Mouse (Mus musculus) intestine, embryonic 15.5 days (tissue): ENCODE results near the gene Ppp2r2c. TPM values are rescaled to one million over a fixed set of nuclear protein-coding genes. Genes with fewer than 3 reads are reported as not detected.
A peak's percentile ranks its signal among the peaks of the same experiment; 100 is the strongest.

Source experiments
- ATAC-seq: fragments of 200-750 bp; cut with Nextera tagmentation; 2 replicates; pipeline ENCODE4 v1.8.0; 2017; ENCODE audit warnings: moderate TSS enrichment, moderate library complexity
- H3K27ac ChIP-seq: fragments of 300-500 bp; sonication (generic); 2 replicates; pipeline ENCODE4 v1.5.1; 2015; ENCODE audit warnings: mild to moderate bottlenecking, inconsistent platforms
- H3K27me3 ChIP-seq: fragments of 300-500 bp; sonication (generic); replicated peaks from 2 replicates; pipeline ENCODE4 v1.6.1; 2015; ENCODE audit warnings: inconsistent platforms
- H3K36me3 ChIP-seq: fragments of 300-500 bp; sonication (generic); 2 replicates; pipeline ENCODE4 v1.6.1; 2015; ENCODE audit warnings: inconsistent platforms
- H3K4me1 ChIP-seq: fragments of 300-500 bp; sonication (generic); replicated peaks from 2 replicates; pipeline ENCODE4 v1.6.1; 2015; ENCODE audit warnings: inconsistent platforms
- H3K4me2 ChIP-seq: fragments of 300-500 bp; sonication (generic); replicated peaks from 2 replicates; pipeline ENCODE4 v1.6.1; 2015; ENCODE audit warnings: mild to moderate bottlenecking, inconsistent platforms
- H3K4me3 ChIP-seq: fragments of 300-500 bp; sonication (generic); replicated peaks from 2 replicates; pipeline ENCODE4 v1.5.1; 2015; ENCODE audit warnings: inconsistent platforms
- H3K9ac ChIP-seq: fragments of 300-500 bp; sonication (generic); 2 replicates; pipeline ENCODE4 v1.6.1; 2015; ENCODE audit warnings: inconsistent platforms
- H3K9me3 ChIP-seq: fragments of 300-500 bp; sonication (generic); 2 replicates; pipeline ENCODE4 v1.6.1; 2016; ENCODE audit warnings: inconsistent platforms
- WGBS: fragments of 180-500 bp; shearing (Covaris S2); methylation state at CpG from one replicate; pipeline ENCODE4 v1.1.7; 2015; 5-methylcytosine and 5-hydroxymethylcytosine counted together
- polyA plus RNA-seq: library from polyadenylated mRNA; unstranded; fragments of >200 nt; fragmentation: Nextera tagmentation; extraction: Ambion mirVana; gene quantifications from 2 replicates; pipeline ENCODE4 v1.2.1, GENCODE M21; 2015

The Ppp2r2c gene
- polyA plus RNA-seq, 1 experiment from 2014 or later = 0.89 TPM

DNA sequence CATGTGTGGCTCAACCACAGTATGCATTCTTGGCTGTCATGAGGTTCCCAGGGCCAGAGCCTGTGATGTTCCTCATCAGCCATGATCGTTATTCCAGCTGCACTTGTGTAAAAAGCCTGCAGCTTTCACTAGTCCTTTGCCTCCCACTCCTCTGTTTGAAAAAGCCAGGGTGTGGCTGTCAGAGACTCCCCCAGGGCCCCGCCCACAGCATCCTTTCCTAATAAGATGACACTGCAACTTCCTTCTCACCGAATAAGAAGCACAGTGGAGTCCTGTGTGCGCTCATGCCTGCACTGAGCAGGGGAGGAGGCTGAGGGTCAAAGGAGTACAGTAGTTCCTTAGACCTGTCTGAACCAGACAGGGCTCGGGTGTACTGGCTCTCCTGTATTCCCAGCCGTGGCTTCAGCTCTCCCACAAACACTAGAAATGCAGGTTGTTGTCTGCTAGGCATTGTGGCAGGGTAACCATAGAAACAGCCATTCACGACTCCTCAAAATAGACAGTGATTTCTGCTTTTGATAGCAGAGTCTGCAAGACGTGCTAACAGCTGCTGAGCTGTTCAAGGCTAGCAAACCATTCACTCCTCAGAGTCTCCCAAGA, 76.9 kb downstream of the Ppp2r2c start:
- Histone ChIP-seq H3K27ac (no peak overlapping the region), H3K36me3 (no peaks in the 10 kb centered on the region), H3K27me3 (no peaks in the 10 kb centered on the region), H3K4me3 (no peak overlapping the region), H3K9me3 (no peaks in the 10 kb centered on the region), H3K4me1 (no peaks in the 10 kb centered on the region), H3K9ac (no peak overlapping the region), H3K4me2 (no peak overlapping the region)
- ATAC-seq = no peak
- WGBS = 42% methylated on average over 8 of the region's 8 CpGs

DNA sequence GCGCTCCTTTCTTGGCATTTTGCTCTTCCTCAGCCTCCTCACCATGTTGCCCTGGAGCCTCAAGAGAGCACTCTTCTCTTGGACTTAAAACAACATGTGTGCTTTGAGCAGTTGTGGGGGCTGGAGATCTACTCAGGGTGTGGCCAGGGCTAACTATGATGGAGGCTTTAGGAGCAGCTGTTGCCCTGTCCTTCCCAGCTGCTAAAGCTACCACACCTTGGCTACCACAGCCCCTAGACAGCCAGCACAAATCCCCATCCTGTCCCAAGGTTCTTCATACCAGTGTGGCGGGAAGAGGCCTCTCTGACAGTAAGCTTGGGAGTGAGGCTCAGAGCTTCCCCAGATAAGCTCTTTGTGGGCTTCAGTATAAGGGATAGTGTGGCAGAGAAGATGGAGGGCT, 77.4 kb downstream of the Ppp2r2c start:
- Histone ChIP-seq H3K9ac (no peak overlapping the region), H3K9me3 (no peaks in the 10 kb centered on the region), H3K27ac (no peak overlapping the region), H3K4me1 (no peaks in the 10 kb centered on the region), H3K27me3 (no peaks in the 10 kb centered on the region), H3K4me2 (no peak overlapping the region), H3K36me3 (no peaks in the 10 kb centered on the region), H3K4me3 (no peak overlapping the region)
- WGBS = 79% methylated on average over 2 of the region's 2 CpGs
- ATAC-seq = no peak

DNA sequence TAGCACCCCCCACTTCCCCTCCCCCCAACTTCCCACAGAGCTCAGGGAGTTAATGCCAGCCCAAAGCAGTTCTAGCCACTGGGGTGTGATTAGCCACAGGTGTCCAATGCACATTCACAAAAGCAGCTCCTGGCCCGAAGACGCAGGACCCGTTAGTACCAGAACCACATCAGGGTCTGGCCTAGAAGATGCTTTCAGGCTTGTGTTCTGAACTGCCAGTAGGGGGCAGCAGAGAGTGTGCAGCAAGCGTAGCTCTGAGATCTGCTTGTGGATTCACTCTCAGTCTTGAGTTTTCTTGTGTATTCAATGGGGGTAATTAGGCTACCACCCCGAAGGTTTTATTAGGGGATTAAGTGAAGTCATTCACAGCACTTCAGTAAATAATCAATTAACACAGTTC, 78.1 kb downstream of the Ppp2r2c start:
- Histone ChIP-seq H3K4me1 (no peaks in the 10 kb centered on the region), H3K4me3 (no peak overlapping the region), H3K27ac (no peak overlapping the region), H3K4me2 (no peak overlapping the region), H3K36me3 (no peaks in the 10 kb centered on the region), H3K9ac (no peak overlapping the region), H3K27me3 (no peaks in the 10 kb centered on the region), H3K9me3 (no peaks in the 10 kb centered on the region)
- WGBS = 4% methylated on average over 5 of the region's 5 CpGs
- ATAC-seq = no peak

DNA sequence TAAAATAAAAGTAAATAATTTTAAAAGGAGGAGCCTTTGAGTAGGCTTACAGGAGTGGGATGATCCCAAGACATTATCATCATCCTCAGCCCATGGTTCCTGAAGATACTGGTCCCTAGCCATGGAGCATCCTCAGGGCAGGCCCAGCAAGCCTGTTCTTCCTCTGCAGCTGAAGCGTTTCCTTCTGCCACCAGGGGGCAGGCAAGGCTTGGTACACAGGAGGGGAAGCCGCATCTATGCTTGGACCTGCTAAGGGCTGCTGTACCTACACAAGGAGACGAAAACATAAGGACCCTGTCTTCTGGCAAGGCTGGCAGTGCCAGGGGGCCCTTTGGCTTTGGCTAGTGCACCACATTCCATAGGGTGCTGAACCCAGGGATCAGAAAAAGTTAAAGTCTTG, 80.5 kb downstream of the Ppp2r2c start:
- Histone ChIP-seq H3K9me3 (no peaks in the 10 kb centered on the region), H3K4me3 (no peak overlapping the region), H3K36me3 (no peaks in the 10 kb centered on the region), H3K27ac (no peak overlapping the region), H3K9ac (no peak overlapping the region), H3K4me1 (no peaks in the 10 kb centered on the region), H3K27me3 (no peaks in the 10 kb centered on the region), H3K4me2 (no peak overlapping the region)
- peak; percentile 37; the same call in 1 of the 2 replicates for ATAC-seq
- 11% methylated on average over 3 of the region's 3 CpGs for WGBS

DNA sequence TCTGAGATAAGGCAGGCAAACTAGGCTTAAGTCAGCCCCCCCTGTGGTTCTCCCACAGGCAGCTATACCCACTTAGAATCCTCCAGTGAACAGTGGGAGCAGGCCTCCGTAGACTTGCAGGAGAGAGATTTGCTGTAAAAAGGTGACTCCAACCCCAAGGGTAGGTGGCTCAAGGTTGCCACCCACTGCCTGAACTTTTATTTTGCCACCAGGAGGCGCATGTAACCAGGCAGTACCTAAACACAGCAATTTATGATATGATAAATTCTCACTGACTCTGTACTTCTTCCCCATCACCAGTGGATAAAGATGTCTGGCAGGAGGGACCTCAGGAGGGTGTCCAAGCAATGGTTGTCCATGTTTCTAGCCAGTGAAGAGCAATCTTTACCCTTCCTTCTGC, 82.6 kb downstream of the Ppp2r2c start:
- no peak overlapping the region for H3K9ac ChIP-seq
- ATAC-seq = no peak

DNA sequence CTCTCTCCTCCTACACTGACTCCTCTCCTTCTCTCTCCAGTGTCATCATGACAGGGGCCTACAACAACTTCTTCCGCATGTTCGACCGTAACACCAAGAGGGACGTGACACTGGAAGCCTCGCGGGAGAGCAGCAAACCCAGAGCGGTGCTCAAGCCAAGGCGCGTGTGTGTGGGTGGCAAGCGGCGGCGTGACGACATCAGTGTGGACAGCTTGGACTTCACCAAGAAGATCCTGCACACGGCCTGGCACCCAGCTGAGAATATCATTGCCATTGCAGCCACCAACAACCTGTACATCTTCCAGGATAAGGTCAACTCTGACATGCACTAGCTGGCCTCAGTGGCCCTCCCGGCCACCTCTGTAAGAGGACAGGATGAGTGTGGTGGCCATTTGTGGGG, 84.0 kb downstream of the Ppp2r2c start:
- no peaks in the 10 kb centered on the region for H3K27me3 ChIP-seq
- no peak for ATAC-seq
- WGBS = 92% methylated on average over 15 of the region's 15 CpGs

More for the DNA sequence above, 82.6 kb downstream of the Ppp2r2c start:
- Histone ChIP-seq H3K27ac (no peak overlapping the region), H3K9me3 (no peaks in the 10 kb centered on the region), H3K4me2 (no peak overlapping the region), H3K36me3 (no peaks in the 10 kb centered on the region), H3K4me3 (no peak overlapping the region), H3K4me1 (no peaks in the 10 kb centered on the region), H3K27me3 (no peaks in the 10 kb centered on the region)
- WGBS = 41% methylated on average over 2 of the region's 2 CpGs

DNA sequence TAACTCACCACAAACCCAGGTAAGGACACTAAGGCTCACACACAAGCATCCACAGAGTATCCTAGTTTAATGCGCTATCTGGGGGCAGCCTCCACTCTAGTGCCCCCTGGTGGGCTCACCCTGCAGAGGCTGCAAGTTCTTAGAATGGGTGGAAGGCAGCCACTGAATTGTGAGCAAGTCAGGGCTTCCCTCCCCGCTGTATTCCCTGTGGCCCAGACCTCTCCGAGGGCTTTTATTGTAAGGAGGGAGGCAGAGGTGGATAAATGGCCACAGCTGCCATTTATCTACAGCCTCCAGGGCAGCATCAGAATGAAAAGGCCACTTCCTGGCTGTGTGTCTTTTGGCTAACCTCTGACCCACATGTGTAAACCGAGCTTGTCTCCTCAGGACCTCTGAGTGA, 87.1 kb downstream of the Ppp2r2c start:
- no peak overlapping the region for H3K4me3 ChIP-seq
- no peak for ATAC-seq
- H3K27me3 ChIP-seq = no peaks in the 10 kb centered on the region
- no peak overlapping the region for H3K27ac ChIP-seq
- H3K9me3 ChIP-seq = no peaks in the 10 kb centered on the region
- H3K36me3 ChIP-seq = no peaks in the 10 kb centered on the region
- H3K4me1 ChIP-seq = no peaks in the 10 kb centered on the region
- no peak overlapping the region for H3K4me2 ChIP-seq
- 19% methylated on average over 4 of the region's 4 CpGs for WGBS
- no peak overlapping the region for H3K9ac ChIP-seq

More for the DNA sequence above, 84.0 kb downstream of the Ppp2r2c start:
- Histone ChIP-seq H3K27ac (no peak overlapping the region), H3K4me1 (no peaks in the 10 kb centered on the region), H3K36me3 (no peaks in the 10 kb centered on the region), H3K9me3 (no peaks in the 10 kb centered on the region), H3K4me3 (no peak overlapping the region), H3K4me2 (no peak overlapping the region), H3K9ac (no peak overlapping the region)

DNA sequence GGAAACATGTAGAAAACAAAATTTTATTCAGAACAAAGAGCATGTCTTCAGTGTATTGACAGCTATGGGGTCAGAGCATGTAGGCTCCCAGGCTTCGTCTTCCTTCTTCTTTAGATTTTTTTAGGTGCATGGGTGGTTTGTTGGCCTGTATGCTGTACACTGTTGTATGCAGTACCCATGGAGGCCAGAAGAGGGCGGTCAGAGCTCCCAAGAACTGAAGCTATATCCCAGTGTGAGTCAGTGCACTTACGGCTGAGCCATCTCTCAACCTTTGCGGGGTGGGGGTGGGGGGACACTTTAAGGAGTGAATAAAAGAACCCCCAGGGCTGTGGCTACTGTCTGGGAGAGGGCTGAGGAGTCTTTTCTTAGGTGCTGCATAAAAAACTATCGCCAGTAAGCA, 90.5 kb downstream of the Ppp2r2c start:
- Histone ChIP-seq H3K27ac (no peak overlapping the region), H3K4me1 (no peaks in the 10 kb centered on the region), H3K9ac (no peak overlapping the region), H3K36me3 (no peaks in the 10 kb centered on the region), H3K27me3 (no peaks in the 10 kb centered on the region), H3K4me2 (no peak overlapping the region), H3K9me3 (no peaks in the 10 kb centered on the region), H3K4me3 (no peak overlapping the region)
- peak; percentile 63; the same call in 1 of the 2 replicates for ATAC-seq
- WGBS = 35% methylated on average over 5 of the region's 5 CpGs

DNA sequence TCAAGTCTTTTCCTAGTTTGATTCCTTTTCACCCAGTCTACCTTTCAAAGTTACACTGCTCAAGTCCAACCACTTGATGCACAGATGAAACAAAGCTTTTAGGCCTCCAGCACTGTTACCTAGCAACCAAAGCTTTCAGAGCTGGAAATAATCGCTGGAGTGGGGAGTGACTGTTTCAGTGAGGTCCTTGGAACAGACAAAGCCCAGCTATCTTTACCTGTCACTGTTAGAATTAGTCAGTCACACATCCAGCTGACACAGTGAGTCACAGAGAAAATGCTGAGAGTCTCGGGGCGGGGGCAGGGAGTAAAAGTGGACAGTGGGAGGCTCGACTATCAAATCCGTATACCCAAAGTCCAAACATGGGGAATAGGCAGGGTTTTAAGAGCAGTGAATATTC, 92.2 kb downstream of the Ppp2r2c start:
- no peak for ATAC-seq

DNA sequence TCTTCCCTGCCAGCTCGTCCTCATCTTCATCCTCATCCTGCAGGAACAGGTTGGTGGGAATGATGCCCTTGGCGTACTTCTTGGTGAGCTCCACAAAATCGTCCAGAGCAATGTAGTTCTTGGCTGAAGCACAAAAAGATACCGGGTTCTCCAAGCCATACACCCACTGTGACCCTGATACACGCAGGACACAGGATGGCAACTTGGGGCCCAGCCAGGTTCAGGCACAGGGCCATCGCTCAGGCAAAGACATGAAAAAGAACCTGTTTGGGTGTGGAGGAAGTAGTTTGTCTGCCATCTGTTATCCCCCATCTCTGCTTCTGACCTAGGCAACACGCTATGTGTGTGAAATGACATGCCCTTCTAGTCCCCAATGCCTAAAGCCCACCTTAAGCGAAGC, 103.3 kb downstream of the Ppp2r2c start:
- peaks cover 17% of the 10 kb centered on the region for H3K36me3 ChIP-seq
- H3K4me1 ChIP-seq = no peaks in the 10 kb centered on the region
- H3K9me3 ChIP-seq = no peaks in the 10 kb centered on the region
- H3K27me3 ChIP-seq = no peaks in the 10 kb centered on the region
- H3K4me2 ChIP-seq = no peak overlapping the region
- 88% methylated on average over 8 of the region's 8 CpGs for WGBS
- H3K27ac ChIP-seq = no peak overlapping the region
- H3K9ac ChIP-seq = no peak overlapping the region
- H3K4me3 ChIP-seq = no peak overlapping the region
- ATAC-seq = no peak

More for the DNA sequence above, 92.2 kb downstream of the Ppp2r2c start:
- no peak overlapping the region for H3K9ac ChIP-seq
- no peaks in the 10 kb centered on the region for H3K36me3 ChIP-seq
- H3K4me2 ChIP-seq = no peak overlapping the region
- H3K27ac ChIP-seq = no peak overlapping the region
- no peaks in the 10 kb centered on the region for H3K4me1 ChIP-seq
- no peaks in the 10 kb centered on the region for H3K27me3 ChIP-seq
- 40% methylated on average over 5 of the region's 5 CpGs for WGBS
- H3K4me3 ChIP-seq = no peak overlapping the region
- H3K9me3 ChIP-seq = no peaks in the 10 kb centered on the region

DNA sequence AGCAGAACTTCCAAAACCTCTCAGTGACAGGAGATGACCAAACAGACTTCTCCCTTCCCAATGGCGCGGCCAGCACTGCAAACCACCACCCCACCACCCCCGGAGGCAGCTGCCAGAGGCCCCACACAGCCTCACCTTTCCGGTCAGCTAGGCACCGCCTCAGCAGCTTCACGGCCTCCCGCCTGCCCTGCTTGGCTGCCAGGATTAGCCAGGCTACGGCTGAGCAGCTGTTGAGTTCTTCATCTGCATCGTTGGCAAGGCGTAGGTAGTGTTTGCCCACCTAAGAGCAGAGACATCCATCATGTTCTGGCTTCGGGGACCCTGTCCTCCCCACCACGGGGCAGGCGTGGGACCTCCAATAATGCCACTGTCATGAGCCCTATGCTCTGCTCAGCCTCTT, 107.0 kb downstream of the Ppp2r2c start:
- 84% methylated on average over 13 of the region's 13 CpGs for WGBS
- H3K27ac ChIP-seq = no peak overlapping the region
- no peak overlapping the region for H3K9ac ChIP-seq
- no peak overlapping the region for H3K4me2 ChIP-seq
- H3K36me3 ChIP-seq = 0 out of 2 replicates have a peak, but pooled peaks cover 4% of the 10 kb centered on the region
- no peaks in the 10 kb centered on the region for H3K27me3 ChIP-seq
- ATAC-seq = no peak
- H3K9me3 ChIP-seq = no peaks in the 10 kb centered on the region
- no peaks in the 10 kb centered on the region for H3K4me1 ChIP-seq
- H3K4me3 ChIP-seq = no peak overlapping the region

DNA sequence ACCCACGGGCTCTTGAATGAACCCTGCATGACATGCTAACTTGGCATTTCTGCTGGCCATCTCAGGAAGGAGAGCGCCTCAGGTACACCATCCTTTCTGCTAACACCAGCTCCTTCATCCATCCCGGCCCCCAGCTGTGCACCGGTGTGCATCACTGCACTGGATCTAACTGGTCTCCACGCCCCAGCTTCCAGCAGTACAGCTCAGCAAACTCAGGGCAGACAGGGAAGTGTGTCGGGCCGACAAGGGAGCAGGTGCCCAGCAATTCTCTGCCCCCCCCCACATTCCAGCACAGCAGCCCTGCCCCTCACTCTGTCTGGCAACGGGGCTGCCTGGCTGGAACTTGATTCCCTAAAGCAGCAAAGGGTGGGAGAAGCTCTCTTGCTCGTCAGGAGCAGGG, 109.5 kb downstream of the Ppp2r2c start:
- no peak overlapping the region for H3K27ac ChIP-seq
- H3K36me3 ChIP-seq = no peaks in the 10 kb centered on the region
- no peaks in the 10 kb centered on the region for H3K4me1 ChIP-seq
- H3K4me2 ChIP-seq = no peak overlapping the region
- no peak overlapping the region for H3K4me3 ChIP-seq
- no peaks in the 10 kb centered on the region for H3K27me3 ChIP-seq
- ATAC-seq = no peak
- no peaks in the 10 kb centered on the region for H3K9me3 ChIP-seq
- no peak overlapping the region for H3K9ac ChIP-seq
- 73% methylated on average over 9 of the region's 9 CpGs for WGBS

DNA sequence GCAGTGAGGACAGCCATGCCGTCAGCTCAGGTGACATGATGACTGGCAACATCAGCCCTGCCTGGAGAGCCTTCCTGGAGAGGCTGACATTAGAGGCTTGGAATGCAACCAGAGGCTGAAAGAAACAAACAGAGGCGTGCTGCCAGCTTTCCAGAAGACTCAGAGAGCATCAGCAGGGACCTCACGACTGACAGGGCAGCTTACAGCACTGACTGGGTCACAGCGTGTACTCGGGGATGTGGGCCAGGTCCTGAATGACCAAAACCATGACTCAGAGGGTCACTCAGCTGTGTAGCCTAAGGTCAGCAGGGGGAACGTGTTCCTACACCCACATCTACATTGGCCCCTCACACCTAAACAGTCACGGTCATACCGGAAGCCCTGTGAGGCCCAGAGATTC, 110.7 kb downstream of the Ppp2r2c start:
- Histone ChIP-seq H3K4me3 (no peak overlapping the region), H3K4me1 (no peaks in the 10 kb centered on the region), H3K27ac (no peak overlapping the region), H3K36me3 (no peaks in the 10 kb centered on the region), H3K4me2 (no peak overlapping the region), H3K27me3 (no peaks in the 10 kb centered on the region), H3K9me3 (no peaks in the 10 kb centered on the region), H3K9ac (no peak overlapping the region)
- no peak for ATAC-seq
- WGBS = 76% methylated on average over 8 of the region's 8 CpGs
